Mouse (Mus musculus) cortical plate, adult 2 months (tissue): ENCODE measurements around the gene Kiss1r.
"Not testable (repeated sequence)": the region's sequence is repeated elsewhere in the genome, so short reads cannot be mapped to it uniquely, and the experiment has no call there.

Experiments
- CTCF ChIP-seq: fragments of 200-500 bp; IDR thresholded peaks from 2 replicates; pipeline ENCODE4 v1.5.1; 2011; ENCODE audit warnings: mild to moderate bottlenecking, control low read depth, low read length; ENCODE audit not compliant: insufficient read depth; ENCODE audit errors: extremely low read depth
- POLR2A ChIP-seq: fragments of 200-500 bp; IDR thresholded peaks from 2 replicates; pipeline ENCODE4 v1.6.1; 2011; ENCODE audit warnings: mild to moderate bottlenecking, low read length, control low read depth; ENCODE audit not compliant: insufficient read depth; ENCODE audit errors: extremely low read depth

GRCm38 (mm10) chr10:79959412-79959811 lies 42.6 kb downstream of the Kiss1r start:
- not testable (repeated sequence) for TF ChIP-seq CTCF, POLR2A
